Mouse (Mus musculus) spleen, adult 2 months (tissue): ENCODE results near the gene Vps72.

ENCODE experiments used
- CTCF ChIP-seq: fragments of 200-500 bp; IDR thresholded peaks from 2 replicates; pipeline ENCODE4 v1.5.1; 2011; ENCODE audit warnings: mild to moderate bottlenecking, inconsistent platforms; ENCODE audit not compliant: insufficient read depth, insufficient read length, insufficient replicate concordance; ENCODE audit errors: extremely low read depth
- POLR2A ChIP-seq: fragments of 200-500 bp; IDR thresholded peaks from 2 replicates; pipeline ENCODE4 v1.6.1; 2011; ENCODE audit warnings: low read depth, low read length, inconsistent platforms

- no peak for TF ChIP-seq CTCF
- no peak for TF ChIP-seq POLR2A
Observed at GRCm38 (mm10) chr3:95065553-95065952, 45.3 kb upstream of the Vps72 start.
